Mouse (Mus musculus): Measurements from ENCODE around the gene Capza2. TPM values are rescaled to one million over a fixed set of nuclear protein-coding genes. Genes with fewer than 3 reads are reported as not detected.
A peak's percentile ranks its signal among the peaks of the same experiment; 100 is the strongest.

The Capza2 gene
- total RNA-seq, 1 experiment = 73.4 TPM

DNA sequence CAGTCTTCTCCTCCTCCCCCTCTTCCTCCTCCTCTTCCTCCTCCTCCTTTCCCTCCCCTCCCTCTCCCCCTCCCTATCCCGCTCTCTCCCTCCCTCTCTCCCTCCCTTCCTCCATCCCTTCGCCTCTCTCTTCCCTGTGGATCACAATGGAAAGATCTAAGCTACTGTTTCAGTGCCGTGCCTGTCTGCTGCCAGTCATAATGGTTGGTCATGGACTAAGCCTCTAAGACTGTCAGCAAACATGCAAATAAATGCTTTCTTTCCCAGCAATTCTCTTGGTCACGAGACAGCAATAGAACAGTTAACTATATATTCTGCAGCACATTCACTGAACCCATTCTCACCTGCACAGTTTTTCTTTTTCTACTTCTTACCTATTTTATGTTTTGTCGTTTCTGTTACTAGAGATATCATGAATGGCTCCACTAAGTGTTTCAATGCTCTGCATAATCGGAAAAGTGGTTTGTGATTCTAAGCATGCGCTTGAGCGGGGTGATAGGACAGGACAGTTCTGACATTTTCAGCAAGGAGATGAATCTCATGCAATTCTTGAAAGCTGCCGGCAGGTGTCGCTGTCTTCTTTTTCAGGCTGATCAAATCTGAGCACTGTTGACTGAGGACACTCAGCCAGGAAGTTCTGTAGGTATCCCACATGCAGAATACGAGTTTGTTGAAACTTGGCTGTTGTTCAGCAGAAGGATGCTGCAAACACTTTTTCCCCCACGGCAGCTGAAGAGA lies 39.2 kb downstream of the Capza2 start:
- no peaks in the 10 kb centered on the region for H3K4me1 ChIP-seq (ENCODE audit: control insufficient read depth in 2 of 2, insufficient read depth in 2 of 2, low read length in 2 of 2, poor library complexity in 1 of 2)
- in situ Hi-C loops (cut with MboI; ENCODE audit: low sequenced_read_pairs in 2 of 2, unreplicated experiment in 2 of 2) = loop anchor here in 1 of 2 experiments (10.0 kb wide), 1 partner anchor 160 kb away; no protein-coding TSS in a partner anchor
- TF ChIP-seq CHD2 (IDR thresholded peaks at IDR 0.05; ENCODE audit: low read depth, low read length) (no peak), ZNF384 (IDR thresholded peaks at IDR 0.05; ENCODE audit: low read depth, low read length) (no peak), MAFK (IDR thresholded peaks at IDR 0.05; ENCODE audit: insufficient read depth, low read depth, low read length) (no peak), HCFC1 (IDR thresholded peaks at IDR 0.05; ENCODE audit: borderline replicate concordance, insufficient read depth, low read length) (no peak), ZC3H11A (IDR thresholded peaks at IDR 0.05; ENCODE audit: borderline replicate concordance, low read depth, low read length) (peak; percentile 54; the same call in 1 of the 2 replicates)

DNA sequence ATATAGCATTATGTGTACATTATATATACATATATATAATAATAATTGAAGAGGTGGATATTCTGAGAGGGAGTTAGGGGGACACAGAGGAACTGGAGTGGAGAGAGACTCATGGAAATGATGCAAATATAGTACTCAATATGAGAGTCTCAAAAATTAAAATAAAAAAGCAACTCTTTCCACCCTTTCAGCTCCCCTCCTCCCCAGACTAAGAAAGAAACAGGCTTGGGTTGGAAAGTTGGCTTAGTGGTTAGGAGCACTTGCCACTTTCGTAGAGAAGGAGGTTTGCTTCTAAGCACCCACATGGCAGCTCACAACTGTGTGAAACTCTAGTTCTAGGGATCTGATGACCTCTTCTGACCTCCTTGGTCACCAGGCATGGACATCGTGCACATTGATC lies 41.0 kb downstream of the Capza2 start:
- no peak overlapping the region for H3K9ac ChIP-seq (ENCODE audit: insufficient read depth, low read depth, low read length, poor library complexity, severe bottlenecking)
- no peak for DNase-seq (ENCODE audit: low read depth, low spot score)
- H3K27ac ChIP-seq (ENCODE audit: insufficient read depth, low read depth, low read length, poor library complexity, severe bottlenecking) = no peak overlapping the region
- in situ Hi-C loops (cut with MboI; ENCODE audit: low sequenced_read_pairs in 2 of 2, unreplicated experiment in 2 of 2) = loop anchor here in 1 of 2 experiments (10.0 kb wide), 1 partner anchor 158 kb away; no protein-coding TSS in a partner anchor
- no peak overlapping the region for H3K4me3 ChIP-seq (ENCODE audit: insufficient read depth in 1 of 2, low read depth in 1 of 2, low read length in 2 of 2, poor library complexity in 1 of 2, severe bottlenecking in 1 of 2)
- H3K4me1 ChIP-seq (ENCODE audit: control insufficient read depth in 2 of 2, insufficient read depth in 2 of 2, low read length in 2 of 2, poor library complexity in 1 of 2) = no peaks in the 10 kb centered on the region
- TF ChIP-seq MAFK (IDR thresholded peaks at IDR 0.05; ENCODE audit: insufficient read depth, low read depth, low read length) (no peak), ZNF384 (IDR thresholded peaks at IDR 0.05; ENCODE audit: low read depth, low read length) (no peak), ZC3H11A (IDR thresholded peaks at IDR 0.05; ENCODE audit: borderline replicate concordance, low read depth, low read length) (no peak), CHD2 (IDR thresholded peaks at IDR 0.05; ENCODE audit: low read depth, low read length) (no peak), HCFC1 (IDR thresholded peaks at IDR 0.05; ENCODE audit: borderline replicate concordance, insufficient read depth, low read length) (no peak)
- no peaks in the 10 kb centered on the region for H3K36me3 ChIP-seq (ENCODE audit: control insufficient read depth, insufficient read depth, low read length, poor library complexity, severe bottlenecking)
- no peaks in the 10 kb centered on the region for H3K9me3 ChIP-seq (ENCODE audit: control insufficient read depth, insufficient read depth, low read depth, low read length)

More for the DNA sequence above, 39.2 kb downstream of the Capza2 start:
- no peak overlapping the region for H3K27ac ChIP-seq (ENCODE audit: insufficient read depth, low read depth, low read length, poor library complexity, severe bottlenecking)
- no peak overlapping the region for H3K9ac ChIP-seq (ENCODE audit: insufficient read depth, low read depth, low read length, poor library complexity, severe bottlenecking)
- no peaks in the 10 kb centered on the region for H3K9me3 ChIP-seq (ENCODE audit: control insufficient read depth, insufficient read depth, low read depth, low read length)
- peak; percentile 63 for DNase-seq (ENCODE audit: low read depth, low spot score)
- no peaks in the 10 kb centered on the region; the same call in 1 of the 2 replicates for H3K36me3 ChIP-seq (ENCODE audit: control insufficient read depth, insufficient read depth, low read length, poor library complexity, severe bottlenecking)
- H3K4me3 ChIP-seq (ENCODE audit: insufficient read depth in 1 of 2, low read depth in 1 of 2, low read length in 2 of 2, poor library complexity in 1 of 2, severe bottlenecking in 1 of 2) = no peak overlapping the region

DNA sequence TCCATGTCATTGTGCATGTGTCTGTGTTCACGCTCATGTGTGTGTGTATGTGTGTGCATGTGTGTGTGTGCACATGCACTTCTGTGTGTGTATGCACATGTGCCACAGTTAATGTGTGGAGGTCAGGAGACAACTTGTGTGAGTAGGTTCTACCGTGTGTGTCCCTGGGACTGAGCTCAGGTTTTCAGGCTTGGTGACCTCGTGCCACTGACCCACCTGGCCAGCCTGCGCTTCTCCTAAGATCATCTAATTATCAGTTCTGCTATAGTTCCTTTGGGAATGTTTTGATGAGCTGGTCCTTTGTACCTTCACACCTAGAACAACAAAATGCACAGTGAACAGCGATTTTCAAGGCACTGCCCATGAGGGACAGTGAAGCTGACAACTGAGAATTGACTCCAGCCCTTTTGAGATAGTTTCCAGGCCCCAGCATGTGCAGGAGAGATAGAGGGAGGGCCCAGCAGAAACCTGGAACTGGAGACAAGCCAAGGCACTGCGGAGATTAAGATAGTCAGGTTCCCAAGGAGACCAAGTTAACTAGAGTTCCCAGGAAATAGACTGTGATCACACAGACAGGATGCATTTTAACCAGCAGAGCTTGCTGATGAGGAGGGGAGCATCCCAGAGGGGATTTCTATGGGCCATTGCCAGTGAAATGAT lies 44.4 kb downstream of the Capza2 start:
- H3K9ac ChIP-seq (ENCODE audit: insufficient read depth, low read depth, low read length, poor library complexity, severe bottlenecking) = no peak overlapping the region
- H3K4me1 ChIP-seq (ENCODE audit: control insufficient read depth in 2 of 2, insufficient read depth in 2 of 2, low read length in 2 of 2, poor library complexity in 1 of 2) = no peaks in the 10 kb centered on the region
- in situ Hi-C loops (cut with MboI; ENCODE audit: low sequenced_read_pairs in 2 of 2, unreplicated experiment in 2 of 2) = no loop called here
- no peak overlapping the region for H3K27ac ChIP-seq (ENCODE audit: insufficient read depth, low read depth, low read length, poor library complexity, severe bottlenecking)
- H3K4me3 ChIP-seq (ENCODE audit: insufficient read depth in 1 of 2, low read depth in 1 of 2, low read length in 2 of 2, poor library complexity in 1 of 2, severe bottlenecking in 1 of 2) = no peak overlapping the region
- no peaks in the 10 kb centered on the region for H3K36me3 ChIP-seq (ENCODE audit: control insufficient read depth, insufficient read depth, low read length, poor library complexity, severe bottlenecking)
- no peak for DNase-seq (ENCODE audit: low read depth, low spot score)
- TF ChIP-seq MAFK (IDR thresholded peaks at IDR 0.05; ENCODE audit: insufficient read depth, low read depth, low read length) (no peak), ZNF384 (IDR thresholded peaks at IDR 0.05; ENCODE audit: low read depth, low read length) (no peak)
- H3K9me3 ChIP-seq (ENCODE audit: control insufficient read depth, insufficient read depth, low read depth, low read length) = no peaks in the 10 kb centered on the region

DNA sequence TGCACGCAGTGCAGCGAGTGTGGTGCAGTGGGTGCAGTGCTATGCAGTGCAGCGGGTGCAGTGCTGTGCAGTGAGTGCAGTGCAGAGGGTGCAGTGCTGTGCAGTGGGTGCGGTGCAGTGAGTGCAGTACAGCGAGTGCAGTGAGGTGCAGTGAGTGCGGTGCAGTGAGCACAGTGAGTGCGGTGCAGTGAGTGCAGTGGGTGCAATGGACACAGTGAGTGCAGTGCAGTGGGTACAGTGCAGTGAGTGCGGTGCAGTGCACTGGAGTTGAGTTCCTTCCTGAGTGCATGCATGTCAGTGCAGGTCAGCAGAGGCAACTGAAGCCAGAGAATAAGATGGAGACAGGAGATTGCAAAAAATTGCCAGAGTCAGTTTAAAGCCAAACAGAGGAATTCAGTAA lies 45.8 kb downstream of the Capza2 start:
- no peaks in the 10 kb centered on the region for H3K36me3 ChIP-seq (ENCODE audit: control insufficient read depth, insufficient read depth, low read length, poor library complexity, severe bottlenecking)
- no peaks in the 10 kb centered on the region for H3K9me3 ChIP-seq (ENCODE audit: control insufficient read depth, insufficient read depth, low read depth, low read length)
- no peak overlapping the region for H3K27ac ChIP-seq (ENCODE audit: insufficient read depth, low read depth, low read length, poor library complexity, severe bottlenecking)
- no peaks in the 10 kb centered on the region for H3K4me1 ChIP-seq (ENCODE audit: control insufficient read depth in 2 of 2, insufficient read depth in 2 of 2, low read length in 2 of 2, poor library complexity in 1 of 2)
- no peak for DNase-seq (ENCODE audit: low read depth, low spot score)
- H3K4me3 ChIP-seq (ENCODE audit: insufficient read depth in 1 of 2, low read depth in 1 of 2, low read length in 2 of 2, poor library complexity in 1 of 2, severe bottlenecking in 1 of 2) = no peak overlapping the region
- H3K9ac ChIP-seq (ENCODE audit: insufficient read depth, low read depth, low read length, poor library complexity, severe bottlenecking) = no peak overlapping the region
- no peak for TF ChIP-seq ZC3H11A (IDR thresholded peaks at IDR 0.05; ENCODE audit: borderline replicate concordance, low read depth, low read length)
- TF ChIP-seq CHD2 (IDR thresholded peaks at IDR 0.05; ENCODE audit: low read depth, low read length) = no peak
- TF ChIP-seq MAFK (IDR thresholded peaks at IDR 0.05; ENCODE audit: insufficient read depth, low read depth, low read length) = no peak
- TF ChIP-seq ZNF384 (IDR thresholded peaks at IDR 0.05; ENCODE audit: low read depth, low read length) = no peak
- no peak for TF ChIP-seq HCFC1 (IDR thresholded peaks at IDR 0.05; ENCODE audit: borderline replicate concordance, insufficient read depth, low read length)
- in situ Hi-C loops (cut with MboI; ENCODE audit: low sequenced_read_pairs in 2 of 2, unreplicated experiment in 2 of 2) = no loop called here

Measured in ES-E14 (cell line).